Mouse (Mus musculus): ENCODE measurements at regions not wholly inside any gene's neighbourhood (a gene's known extent, or its start where the extent isn't known, plus 50 kb on each side); places are given as distances from the start of the nearest gene placed in this dataset.
A peak's percentile ranks its signal among the peaks of the same experiment; 100 is the strongest.

GRCm38 (mm10) chr15:10890220-10890921 lies 61.8 kb upstream of the C1qtnf3 start:
- no peaks in the 10 kb centered on the region for H3K9me3 ChIP-seq
- H3K4me2 ChIP-seq = no peak overlapping the region
- H3K9ac ChIP-seq = no peak overlapping the region
- H3K4me1 ChIP-seq (replicated peaks) = no peaks in the 10 kb centered on the region
- H3K27ac ChIP-seq (replicated peaks) = no peak overlapping the region
- WGBS = 40% methylated on average over 8 of the region's 8 CpGs
- H3K4me3 ChIP-seq = no peak overlapping the region
- ATAC-seq (ENCODE audit: low FRiP score, low read depth) = peak; percentile 90
- H3K36me3 ChIP-seq = no peaks in the 10 kb centered on the region
- H3K27me3 ChIP-seq = no peaks in the 10 kb centered on the region

DNA sequence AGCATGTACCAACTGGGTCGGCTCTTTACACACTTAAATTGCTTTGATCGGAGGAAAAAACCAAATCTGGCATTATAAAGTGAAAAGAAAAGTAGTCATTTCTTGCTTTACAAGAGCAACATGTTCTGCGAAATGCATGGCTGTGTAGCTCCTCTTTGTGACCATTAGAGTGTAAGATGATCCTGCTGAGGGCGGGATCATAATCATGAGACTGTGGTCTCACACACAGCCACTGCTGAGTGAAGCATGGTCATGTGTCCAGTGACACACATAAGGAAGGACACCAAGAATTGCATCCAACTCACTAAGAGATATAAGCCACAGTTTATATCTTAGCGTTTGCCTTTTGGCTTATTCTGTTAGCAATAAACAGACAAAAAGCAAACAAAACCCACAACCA lies 53.8 kb upstream of the C1qtnf3 start:
- Histone ChIP-seq H3K4me1 (replicated peaks) (no peaks in the 10 kb centered on the region), H3K9ac (no peak overlapping the region), H3K9me3 (no peaks in the 10 kb centered on the region), H3K4me3 (no peak overlapping the region), H3K36me3 (no peaks in the 10 kb centered on the region), H3K27me3 (no peaks in the 10 kb centered on the region), H3K4me2 (no peak overlapping the region), H3K27ac (replicated peaks) (no peak overlapping the region)
- ATAC-seq (ENCODE audit: low FRiP score, low read depth) = no peak
- WGBS = 86% methylated on average over 5 of the region's 5 CpGs

GRCm38 (mm10) chr15:10898715-10899486 lies 53.2 kb upstream of the C1qtnf3 start:
- Histone ChIP-seq H3K27me3 (no peaks in the 10 kb centered on the region), H3K4me1 (replicated peaks) (no peaks in the 10 kb centered on the region), H3K4me3 (no peak overlapping the region), H3K9ac (no peak overlapping the region), H3K27ac (replicated peaks) (no peak overlapping the region), H3K9me3 (no peaks in the 10 kb centered on the region), H3K36me3 (no peaks in the 10 kb centered on the region), H3K4me2 (no peak overlapping the region)
- ATAC-seq (ENCODE audit: low FRiP score, low read depth) = no peak
- 76% methylated on average over 4 of the region's 4 CpGs for WGBS

DNA sequence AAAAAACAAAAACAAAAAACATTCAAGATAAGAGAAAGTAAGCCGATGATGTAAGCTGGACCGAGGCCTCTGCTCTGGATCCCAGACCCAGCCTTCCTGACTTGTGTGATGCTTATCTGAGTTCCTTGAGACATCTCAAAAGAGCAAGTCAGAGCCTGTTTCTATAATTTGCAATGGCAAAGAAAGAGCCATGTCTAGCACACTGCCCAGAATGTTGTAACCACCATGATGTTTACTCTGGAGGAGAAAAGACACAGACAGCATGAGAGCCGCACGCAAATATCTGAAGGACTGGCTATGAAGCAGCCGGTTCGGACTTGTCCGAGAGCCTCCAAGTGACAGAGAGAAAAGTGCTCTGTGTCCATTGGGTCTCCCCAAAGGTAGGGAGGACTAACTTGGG lies 52.2 kb upstream of the C1qtnf3 start:
- no peak overlapping the region for H3K4me3 ChIP-seq
- WGBS = 93% methylated on average over 7 of the region's 7 CpGs
- H3K27ac ChIP-seq (replicated peaks) = no peak overlapping the region
- H3K4me1 ChIP-seq (replicated peaks) = no peaks in the 10 kb centered on the region
- no peak for ATAC-seq (ENCODE audit: low FRiP score, low read depth)
- H3K27me3 ChIP-seq = no peaks in the 10 kb centered on the region
- H3K9me3 ChIP-seq = no peaks in the 10 kb centered on the region
- no peaks in the 10 kb centered on the region for H3K36me3 ChIP-seq
- no peak overlapping the region for H3K4me2 ChIP-seq
- H3K9ac ChIP-seq = no peak overlapping the region

GRCm38 (mm10) chr15:10901075-10901474 lies 51.1 kb upstream of the C1qtnf3 start:
- Histone ChIP-seq H3K36me3 (no peaks in the 10 kb centered on the region), H3K4me3 (no peak overlapping the region), H3K9me3 (no peaks in the 10 kb centered on the region), H3K27ac (replicated peaks) (no peak overlapping the region), H3K4me1 (replicated peaks) (no peaks in the 10 kb centered on the region), H3K4me2 (no peak overlapping the region), H3K27me3 (no peaks in the 10 kb centered on the region), H3K9ac (no peak overlapping the region)
- ATAC-seq (ENCODE audit: low FRiP score, low read depth) = no peak
- 44% methylated on average over 3 of the region's 3 CpGs for WGBS

GRCm38 (mm10) chr15:10901745-10902262 lies 50.3 kb upstream of the C1qtnf3 start:
- no peak overlapping the region for H3K27ac ChIP-seq (replicated peaks)

More at GRCm38 (mm10) chr15:10901745-10902262, 50.3 kb upstream of the C1qtnf3 start:
- no peak overlapping the region for H3K4me2 ChIP-seq
- no peak overlapping the region for H3K4me3 ChIP-seq
- no peaks in the 10 kb centered on the region for H3K4me1 ChIP-seq (replicated peaks)
- H3K36me3 ChIP-seq = no peaks in the 10 kb centered on the region
- H3K27me3 ChIP-seq = no peaks in the 10 kb centered on the region
- no peak overlapping the region for H3K9ac ChIP-seq
- ATAC-seq (ENCODE audit: low FRiP score, low read depth) = no peak
- no peaks in the 10 kb centered on the region for H3K9me3 ChIP-seq
- WGBS = 72% methylated on average over 1 of the region's 1 CpGs

Data from hindbrain, embryonic 15.5 days (tissue).